Mouse (Mus musculus): ENCODE data around the gene Gm10518.

DNA sequence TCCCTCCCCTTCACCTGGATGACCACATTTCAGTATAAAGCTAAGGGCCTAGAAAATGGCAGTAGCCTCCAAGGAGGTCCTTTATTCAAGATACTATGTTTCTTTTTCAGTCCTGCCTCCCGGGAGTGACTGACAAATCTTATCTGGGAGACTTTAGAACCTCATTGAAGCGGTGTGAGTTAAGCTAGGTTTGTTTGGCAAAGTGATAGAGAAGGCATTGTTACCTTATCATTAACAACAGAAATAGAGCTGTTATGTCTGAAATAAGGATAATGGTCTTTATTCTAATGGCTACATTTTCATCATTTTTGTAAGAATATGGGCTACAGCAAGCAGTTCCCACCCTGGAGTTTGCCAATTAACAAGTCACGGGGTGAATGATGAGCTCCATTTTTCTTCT, 5.1 kb downstream of the Gm10518 start:
- TF ChIP-seq CTCF (IDR thresholded peaks at IDR 0.05; ENCODE audit: low read depth, low read length) (no peak), GATA1 (IDR thresholded peaks at IDR 0.05; ENCODE audit: borderline replicate concordance, low read length) (no peak)

Measured in G1E (cell line).